In the genomic region with DNA sequence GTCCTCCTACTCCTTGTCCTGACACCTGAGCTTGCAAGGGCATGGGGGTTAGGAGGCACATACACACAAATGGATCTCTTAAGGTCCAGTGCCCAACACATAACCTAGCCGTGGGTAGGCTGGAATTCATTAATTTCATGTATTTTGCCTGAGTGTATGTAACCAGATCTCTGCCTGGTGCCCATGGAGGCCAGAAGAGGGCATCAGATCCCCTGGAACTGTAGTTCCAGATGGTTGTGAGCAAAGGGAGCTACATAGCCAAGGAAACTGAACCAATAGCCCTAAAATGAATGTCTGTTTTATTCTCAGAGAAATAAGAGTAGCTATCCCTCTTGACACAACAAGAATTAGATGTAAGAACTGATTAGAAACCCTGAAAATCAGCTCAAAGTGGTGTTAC, we compare ENCODE assay signal across 19 mouse cellular contexts. TPM values are rescaled to one million over a fixed set of nuclear protein-coding genes. Genes with fewer than 3 reads are reported as not detected.
DNase-seq lines count a peak whose midpoint lies in the region; ATAC-seq and TF ChIP-seq lines count a peak whose summit lies in the region.
"Had no signal": no experiment of that assay in that cellular context is flagged by ENCODE, and none has a peak within 500 bp of the region (broad histone marks: within the 10 kb centered on the region; RNA-seq: fewer than 3 reads in every experiment).

No protein-coding gene starts in this region.

- H3K4me3 ChIP-seq in forebrain, embryonic 14.5 days (ENCODE audit: low read depth, low read length) = no peak overlapping the region
- no peak overlapping the region for H3K4me3 ChIP-seq in forebrain, embryonic 13.5 days
- no peak overlapping the region for H3K4me3 ChIP-seq in kidney, adult 2 months (ENCODE audit: insufficient read depth, low read depth, low read length)
- H3K4me3 ChIP-seq in megakaryocyte, embryonic 14.5 days (replicated peaks) = peak overlapping the region; percentile 23
- H3K4me3 ChIP-seq in small intestine, adult 2 months (ENCODE audit: low read depth, low read length) = no peak overlapping the region
- H3K4me3 ChIP-seq: forebrain, embryonic 10.5 days; neural tube, embryonic 12.5 days; stomach, embryonic 15.5 days had no signal

- no peak for TF ChIP-seq POLR2A in kidney, adult 2 months (IDR thresholded peaks at IDR 0.05; ENCODE audit: low read depth, low read length)
- TF ChIP-seq POLR2A in small intestine, adult 2 months (IDR thresholded peaks at IDR 0.05; ENCODE audit: low read depth, low read length) = no peak

- no peak overlapping the region for H3K27ac ChIP-seq in forebrain, embryonic 14.5 days (ENCODE audit: low read depth, low read length)
- H3K27ac ChIP-seq in forebrain, embryonic 13.5 days = no peak overlapping the region
- no peak overlapping the region for H3K27ac ChIP-seq in kidney, adult 2 months (ENCODE audit: insufficient read depth, low read depth, low read length)
- H3K27ac ChIP-seq in small intestine, adult 2 months (ENCODE audit: insufficient read depth, low read depth, low read length) = no peak overlapping the region
- H3K27ac ChIP-seq: forebrain, embryonic 10.5 days; neural tube, embryonic 12.5 days; stomach, embryonic 15.5 days had no signal

- H3K4me2 ChIP-seq in forebrain, embryonic 14.5 days (ENCODE audit: low read length) = no peak overlapping the region
- no peak overlapping the region for H3K4me2 ChIP-seq in forebrain, embryonic 13.5 days
- H3K4me2 ChIP-seq: neural tube, embryonic 12.5 days; stomach, embryonic 15.5 days had no signal

- WGBS in forebrain, embryonic 14.5 days = 66% methylated on average over 1 of the region's 1 CpGs
- WGBS in forebrain, embryonic 13.5 days = 75% methylated on average over 1 of the region's 1 CpGs
- WGBS in kidney, adult 2 months = 11% methylated on average over 1 of the region's 1 CpGs
- WGBS in small intestine, adult 2 months = 78% methylated on average over 1 of the region's 1 CpGs

- no peak for ATAC-seq in forebrain, embryonic 14.5 days
- no peak for ATAC-seq in forebrain, embryonic 13.5 days
- ATAC-seq in megakaryocyte, adult 5-6 weeks (ENCODE audit: poor library complexity, severe bottlenecking) = no peak

- TF ChIP-seq CTCF in kidney, adult 2 months (conservative IDR thresholded peaks at IDR 0.05; ENCODE audit: insufficient read depth, insufficient read length, low read depth, low read length) = peak; percentile 49; the same call in 1 of the 2 replicates
- peak; percentile 26; the same call in 1 of the 2 replicates for TF ChIP-seq CTCF in small intestine, adult 2 months (IDR thresholded peaks at IDR 0.05; ENCODE audit: extremely low read depth, insufficient read length, insufficient replicate concordance, low read depth, low read length)

- H3K4me1 ChIP-seq in forebrain, embryonic 14.5 days (ENCODE audit: control insufficient read depth, insufficient read depth, low read length) = no peaks in the 10 kb centered on the region
- H3K4me1 ChIP-seq in forebrain, embryonic 13.5 days = no peaks in the 10 kb centered on the region
- peaks cover 7% of the 10 kb centered on the region; the same call in 1 of the 2 replicates for H3K4me1 ChIP-seq in kidney, adult 2 months (ENCODE audit: control insufficient read depth, insufficient read depth, low read length)
- peaks cover 42% of the 10 kb centered on the region for H3K4me1 ChIP-seq in megakaryocyte, embryonic 14.5 days
- peaks cover 3% of the 10 kb centered on the region; the same call in 1 of the 2 replicates for H3K4me1 ChIP-seq in small intestine, adult 2 months (ENCODE audit: control insufficient read depth, insufficient read depth, insufficient read length, low read length)

- no peak overlapping the region for H3K9ac ChIP-seq in forebrain, embryonic 14.5 days (ENCODE audit: low read length)
- H3K9ac ChIP-seq in forebrain, embryonic 13.5 days = no peak overlapping the region
- H3K9ac ChIP-seq: neural tube, embryonic 12.5 days; stomach, embryonic 15.5 days had no signal

- H3K9me3 ChIP-seq in forebrain, embryonic 14.5 days (replicated peaks; ENCODE audit: control insufficient read depth, low read length) = no peaks in the 10 kb centered on the region
- H3K9me3 ChIP-seq in forebrain, embryonic 13.5 days (replicated peaks) = no peaks in the 10 kb centered on the region
- H3K9me3 ChIP-seq in megakaryocyte, embryonic 14.5 days = no peaks in the 10 kb centered on the region
- H3K9me3 ChIP-seq: forebrain, embryonic 10.5 days; neural tube, embryonic 12.5 days; stomach, embryonic 15.5 days had no signal

- H3K36me3 ChIP-seq in forebrain, embryonic 14.5 days (ENCODE audit: control insufficient read depth, insufficient read depth, low read length) = peaks cover 39% of the 10 kb centered on the region
- H3K36me3 ChIP-seq in forebrain, embryonic 13.5 days (ENCODE audit: poor library complexity, severe bottlenecking) = peaks cover 50% of the 10 kb centered on the region
- no peaks in the 10 kb centered on the region for H3K36me3 ChIP-seq in kidney, adult 2 months (ENCODE audit: control insufficient read depth, insufficient read depth, low read length)
- H3K36me3 ChIP-seq in megakaryocyte, embryonic 14.5 days (replicated peaks; ENCODE audit: low read length) = peaks cover 83% of the 10 kb centered on the region
- H3K36me3 ChIP-seq in small intestine, adult 2 months (ENCODE audit: control insufficient read depth, insufficient read depth, low read length) = peaks cover 24% of the 10 kb centered on the region

- no peaks in the 10 kb centered on the region for H3K27me3 ChIP-seq in forebrain, embryonic 14.5 days (replicated peaks; ENCODE audit: control insufficient read depth, insufficient read depth, low read length)
- no peaks in the 10 kb centered on the region for H3K27me3 ChIP-seq in forebrain, embryonic 13.5 days
- no peaks in the 10 kb centered on the region for H3K27me3 ChIP-seq in kidney, adult 2 months (replicated peaks; ENCODE audit: control insufficient read depth, insufficient read depth, low read length)
- peaks cover 2% of the 10 kb centered on the region for H3K27me3 ChIP-seq in megakaryocyte, embryonic 14.5 days (replicated peaks)
- H3K27me3 ChIP-seq in small intestine, adult 2 months (ENCODE audit: control insufficient read depth, insufficient read depth, low read length) = no peaks in the 10 kb centered on the region
- H3K27me3 ChIP-seq: neural tube, embryonic 12.5 days; stomach, embryonic 15.5 days had no signal

- peak; percentile 17 for DNase-seq in forebrain, embryonic 14.5 days (ENCODE audit: low spot score)
- no peak for DNase-seq in kidney, adult 2 months
- no peak for DNase-seq in kidney, adult 11 months
- no peak for DNase-seq in adrenal gland, adult 2 months
- DNase-seq: B cell, adult 2 months; cerebellum, adult 11 months; kidney, postnatal 14 days; lung, adult 2 months had no signal

RNA-seq across cellular contexts. Expression of gene Myl3, which starts 26.2 kb away (rescaled TPM):
- polyA plus RNA-seq in forebrain, embryonic 14.5 days (2014; fragmentation: Nextera tagmentation; extraction: Ambion mirVana) = 0.33 TPM in 1 of 2 replicates, not detected in the other
- polyA plus RNA-seq in forebrain, embryonic 13.5 days (2015; fragmentation: Nextera tagmentation; extraction: Ambion mirVana) = 0.40 and 1.8 TPM in 2 replicates
- polyA plus RNA-seq in kidney, adult 2 months (2012; rRNA removed) = 1.6 and 11.5 TPM in 2 replicates
- not detected in 2 replicates for polyA plus RNA-seq in megakaryocyte, embryonic 14.5 days (2012; ENCODE audit: insufficient read depth, low replicate concordance)
- not detected in 2 replicates for total RNA-seq in megakaryocyte, adult 5-6 weeks (2015)
- not detected in 2 replicates for total RNA-seq in megakaryocyte, adult 5-6 weeks (2017)
- not detected in 2 replicates for polyA plus RNA-seq in small intestine, adult 2 months (2012; rRNA removed)
- total RNA-seq in adrenal gland, adult 2 months (2021) = under 1 TPM in 1 of 2 experiments, not detected in 1; 0.66 TPM
- polyA plus RNA-seq in adrenal gland, adult 2 months (2012; rRNA removed) = 0.22 TPM in 1 of 2 replicates, not detected in the other
- total RNA-seq: common myeloid progenitor, adult 5-6 weeks; hematopoietic stem cell, adult 5-6 weeks; megakaryocyte progenitor cell, adult 5-6 weeks; monocyte, adult 5-6 weeks had no signal

RNA-seq across cellular contexts. Expression of gene Pth1r, which starts 31.5 kb away (rescaled TPM):
- 4.0 and 4.7 TPM in 2 replicates for polyA plus RNA-seq in forebrain, embryonic 14.5 days (2014; fragmentation: Nextera tagmentation; extraction: Ambion mirVana)
- polyA plus RNA-seq in forebrain, embryonic 13.5 days (2015; fragmentation: Nextera tagmentation; extraction: Ambion mirVana) = 5.5 and 5.9 TPM in 2 replicates
- 740 and 847 TPM in 2 replicates for polyA plus RNA-seq in kidney, adult 2 months (2012; rRNA removed)
- 0.11 TPM in 1 of 2 replicates, not detected in the other for polyA plus RNA-seq in megakaryocyte, embryonic 14.5 days (2012; ENCODE audit: insufficient read depth, low replicate concordance)
- total RNA-seq in megakaryocyte, adult 5-6 weeks (2015) = not detected in 2 replicates
- total RNA-seq in megakaryocyte, adult 5-6 weeks (2017) = 0.77 TPM in 1 of 2 replicates, not detected in the other
- 5.6 and 7.3 TPM in 2 replicates for polyA plus RNA-seq in small intestine, adult 2 months (2012; rRNA removed)
- 10 to 100 TPM; 14.7 to 16.3 TPM for total RNA-seq in adrenal gland, adult 2 months (2021)
- 37.8 and 51.4 TPM in 2 replicates for polyA plus RNA-seq in adrenal gland, adult 2 months (2012; rRNA removed)
- total RNA-seq: hematopoietic stem cell, adult 5-6 weeks; monocyte, adult 5-6 weeks had no signal

RNA-seq across cellular contexts. Expression of gene Ccdc12, which starts 59.1 kb away (rescaled TPM):
- polyA plus RNA-seq in forebrain, embryonic 14.5 days (2014; fragmentation: Nextera tagmentation; extraction: Ambion mirVana) = 119 and 120 TPM in 2 replicates
- polyA plus RNA-seq in forebrain, embryonic 13.5 days (2015; fragmentation: Nextera tagmentation; extraction: Ambion mirVana) = 146 and 152 TPM in 2 replicates
- 95.9 and 125 TPM in 2 replicates for polyA plus RNA-seq in kidney, adult 2 months (2012; rRNA removed)
- polyA plus RNA-seq in megakaryocyte, embryonic 14.5 days (2012; ENCODE audit: insufficient read depth, low replicate concordance) = 77.7 and 537 TPM in 2 replicates
- 204 and 210 TPM in 2 replicates for total RNA-seq in megakaryocyte, adult 5-6 weeks (2015)
- 165 and 180 TPM in 2 replicates for total RNA-seq in megakaryocyte, adult 5-6 weeks (2017)
- 52.9 and 138 TPM in 2 replicates for polyA plus RNA-seq in small intestine, adult 2 months (2012; rRNA removed)
- 10 to 100 TPM; 51.6 to 71.6 TPM for total RNA-seq in adrenal gland, adult 2 months (2021)
- 38.4 and 45.5 TPM in 2 replicates for polyA plus RNA-seq in adrenal gland, adult 2 months (2012; rRNA removed)

Comparison
In these comparisons a context has a peak if more than half of its experiments do, and no peak if none do; other contexts are left out.
1. RNA of gene Pth1r, which starts 31.5 kb away (polyA plus RNA-seq): 740 to 847 TPM in kidney, adult 2 months; 37.8 to 51.4 TPM in adrenal gland, adult 2 months, 5.6 to 7.3 TPM in small intestine, adult 2 months, 5.5 to 5.9 TPM in forebrain, embryonic 13.5 days, 4.0 to 4.7 TPM in forebrain, embryonic 14.5 days and 0.11 TPM in megakaryocyte, embryonic 14.5 days; every median in the first group is over 10 times any median in the second.